Mouse (Mus musculus) limb, embryonic 13.5 days (tissue): Measurements from ENCODE around the gene Sez6. TPM values are rescaled to one million over a fixed set of nuclear protein-coding genes. Genes with fewer than 3 reads are reported as not detected.

Experiments
- ATAC-seq: fragments of 200-750 bp; cut with Nextera tagmentation; 2 replicates; pipeline ENCODE4 v1.8.0; 2017; ENCODE audit warnings: low read depth, moderate number of reproducible peaks, moderate TSS enrichment; ENCODE audit not compliant: low FRiP score
- H3K27ac ChIP-seq: fragments of 300-500 bp; sonication (generic); 2 replicates; pipeline ENCODE4 v1.5.1; 2015; ENCODE audit warnings: inconsistent platforms, mild to moderate bottlenecking, moderate library complexity
- H3K27me3 ChIP-seq: fragments of 300-500 bp; sonication (generic); 2 replicates; pipeline ENCODE4 v1.6.1; 2015; ENCODE audit warnings: mild to moderate bottlenecking, inconsistent platforms
- H3K36me3 ChIP-seq: fragments of 300-500 bp; sonication (generic); 2 replicates; pipeline ENCODE4 v1.6.1; 2015; ENCODE audit warnings: inconsistent platforms, mild to moderate bottlenecking, moderate library complexity
- H3K4me1 ChIP-seq: fragments of 300-500 bp; sonication (generic); 2 replicates; pipeline ENCODE4 v1.6.1; 2015; ENCODE audit warnings: inconsistent platforms
- H3K4me2 ChIP-seq: fragments of 300-500 bp; sonication (generic); replicated peaks from 2 replicates; pipeline ENCODE4 v1.6.1; 2015; ENCODE audit warnings: inconsistent platforms, mild to moderate bottlenecking, moderate library complexity
- H3K4me3 ChIP-seq: fragments of 300-500 bp; sonication (generic); 2 replicates; pipeline ENCODE4 v1.5.1; 2015; ENCODE audit warnings: moderate library complexity, mild to moderate bottlenecking, inconsistent platforms
- H3K9ac ChIP-seq: fragments of 300-500 bp; sonication (generic); 2 replicates; pipeline ENCODE4 v1.6.1; 2015; ENCODE audit warnings: mild to moderate bottlenecking, inconsistent platforms
- H3K9me3 ChIP-seq: fragments of 300-500 bp; sonication (generic); 2 replicates; pipeline ENCODE4 v1.6.1; 2016; ENCODE audit warnings: inconsistent platforms
- WGBS: fragments of 180-500 bp; shearing (Covaris S2); methylation state at CpG from one replicate; pipeline ENCODE4 v1.1.7; 2015; 5-methylcytosine and 5-hydroxymethylcytosine counted together
- polyA plus RNA-seq: library from polyadenylated mRNA; unstranded; fragments of >200 nt; fragmentation: Nextera tagmentation; extraction: Ambion mirVana; gene quantifications from 2 replicates; pipeline ENCODE4 v1.2.1, GENCODE M21; 2015

Sez6 gene
- polyA plus RNA-seq, 1 experiment from 2014 or later, result 0.18 TPM

DNA sequence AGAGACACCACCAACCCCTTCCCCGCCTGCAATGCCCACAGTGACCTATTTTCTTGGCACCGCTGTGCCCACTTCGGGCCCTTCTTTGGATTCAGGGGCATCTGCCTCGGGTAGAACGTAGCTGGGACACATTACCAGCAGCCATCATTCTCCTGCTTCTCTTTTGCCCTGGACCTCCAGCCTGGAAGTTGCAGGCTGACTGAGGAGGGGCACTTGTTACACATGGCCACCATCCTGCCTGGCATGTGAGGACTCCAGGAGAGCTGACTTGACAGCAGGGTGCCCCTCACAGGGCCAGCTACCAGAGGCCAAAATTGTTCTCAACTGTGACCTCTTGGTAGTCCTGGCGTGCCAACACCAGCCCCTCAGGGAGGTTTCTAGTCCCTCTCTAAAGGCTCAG, 47.6 kb downstream of the Sez6 start:
- H3K4me3 ChIP-seq, result no peak overlapping the region
- H3K27me3 ChIP-seq, result peaks cover 57% of the 10 kb centered on the region
- no peak overlapping the region for H3K4me2 ChIP-seq
- WGBS, result 84% methylated on average over 6 of the region's 6 CpGs
- peaks cover 3% of the 10 kb centered on the region; the same call in 1 of the 2 replicates for H3K4me1 ChIP-seq
- no peak for ATAC-seq
- no peaks in the 10 kb centered on the region for H3K9me3 ChIP-seq
- no peak overlapping the region for H3K9ac ChIP-seq
- H3K36me3 ChIP-seq, result no peaks in the 10 kb centered on the region
- H3K27ac ChIP-seq, result no peak overlapping the region

DNA sequence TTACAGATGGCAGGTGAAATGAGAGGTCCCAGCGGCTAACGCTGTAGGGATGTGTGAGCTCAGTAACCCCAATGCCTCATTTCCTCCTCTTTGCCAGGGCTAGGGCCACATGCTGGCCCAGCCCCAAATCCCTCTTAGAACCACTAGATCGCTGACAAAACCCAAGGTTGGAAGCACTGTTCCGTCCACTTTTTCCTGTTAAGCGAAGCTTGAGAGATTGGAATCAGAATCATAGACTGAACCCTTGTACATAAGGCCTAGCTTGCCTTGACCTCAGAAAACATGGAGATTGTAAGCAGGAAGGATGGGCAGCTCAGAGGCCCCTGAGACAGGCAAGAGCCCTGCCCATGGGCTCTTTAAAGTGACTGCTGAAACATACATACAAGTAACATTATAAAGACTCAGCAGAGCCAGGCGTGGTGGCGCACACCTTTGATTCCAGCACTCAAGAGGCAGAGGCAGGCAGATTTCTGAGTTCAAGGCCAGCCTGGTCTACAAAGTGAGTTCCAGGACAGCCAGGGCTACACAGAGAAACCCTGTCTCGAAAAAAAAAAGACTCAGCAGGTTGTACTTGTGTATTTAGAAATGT, 48.7 kb downstream of the Sez6 start:
- Histone ChIP-seq H3K36me3 (no peaks in the 10 kb centered on the region), H3K4me2 (no peak overlapping the region), H3K9ac (no peak overlapping the region), H3K9me3 (no peaks in the 10 kb centered on the region), H3K4me1 (peaks cover 3% of the 10 kb centered on the region; the same call in 1 of the 2 replicates), H3K4me3 (no peak overlapping the region), H3K27me3 (peaks cover 45% of the 10 kb centered on the region), H3K27ac (no peak overlapping the region)
- 80% methylated on average over 8 of the region's 8 CpGs for WGBS
- ATAC-seq, result no peak

DNA sequence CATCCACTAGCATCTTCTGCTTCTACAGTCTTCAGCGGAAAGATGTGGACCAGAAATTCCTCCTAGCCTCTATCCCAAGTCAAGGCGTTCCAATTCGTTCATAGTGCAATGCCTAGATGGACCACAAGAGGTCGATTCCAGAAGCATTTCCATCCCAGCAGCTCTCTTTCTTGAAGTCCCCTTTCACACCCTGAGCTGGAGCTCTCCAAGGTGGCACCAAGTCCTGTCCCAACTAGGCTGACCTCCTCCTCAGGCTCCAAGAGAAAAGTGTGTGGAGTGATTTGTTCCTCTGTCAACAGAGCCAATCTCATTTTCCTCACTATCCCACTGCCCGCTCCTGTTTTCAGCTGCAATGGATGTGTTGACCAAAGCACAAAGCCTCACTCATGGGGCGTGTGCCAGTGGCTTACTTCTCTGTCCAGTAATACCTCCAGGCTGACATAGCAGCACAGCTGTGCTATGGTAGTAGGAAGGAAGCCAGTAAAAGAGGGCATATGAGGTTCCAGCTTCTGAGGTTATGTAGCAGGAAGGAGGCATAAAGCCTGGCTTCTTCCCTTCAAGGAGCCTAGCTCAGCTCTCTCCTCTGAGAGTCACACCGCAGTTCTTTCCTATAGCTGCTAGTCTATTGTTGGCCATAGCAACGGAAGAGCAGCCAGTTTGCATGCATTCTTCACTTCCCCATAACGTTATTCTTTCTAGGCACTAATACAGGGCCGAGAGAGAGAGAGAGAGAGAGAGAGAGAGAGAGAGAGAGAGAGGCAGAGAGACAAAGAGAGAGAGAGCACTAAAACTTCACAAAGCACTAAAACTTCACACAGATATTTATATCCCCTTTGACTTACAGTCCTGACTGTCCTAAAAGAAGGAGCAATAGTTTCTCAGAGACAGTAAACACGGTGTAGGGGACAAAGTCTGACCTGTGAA, 49.9 kb downstream of the Sez6 start:
- Histone ChIP-seq H3K9me3 (no peaks in the 10 kb centered on the region), H3K27me3 (peaks cover 33% of the 10 kb centered on the region), H3K4me3 (no peak overlapping the region), H3K36me3 (no peaks in the 10 kb centered on the region), H3K27ac (no peak overlapping the region), H3K4me1 (peaks cover 11% of the 10 kb centered on the region), H3K9ac (no peak overlapping the region), H3K4me2 (peak overlapping the region; percentile 89; the same call in 1 of the 2 replicates)
- WGBS, result 32% methylated on average over 11 of the region's 11 CpGs
- no peak for ATAC-seq

DNA sequence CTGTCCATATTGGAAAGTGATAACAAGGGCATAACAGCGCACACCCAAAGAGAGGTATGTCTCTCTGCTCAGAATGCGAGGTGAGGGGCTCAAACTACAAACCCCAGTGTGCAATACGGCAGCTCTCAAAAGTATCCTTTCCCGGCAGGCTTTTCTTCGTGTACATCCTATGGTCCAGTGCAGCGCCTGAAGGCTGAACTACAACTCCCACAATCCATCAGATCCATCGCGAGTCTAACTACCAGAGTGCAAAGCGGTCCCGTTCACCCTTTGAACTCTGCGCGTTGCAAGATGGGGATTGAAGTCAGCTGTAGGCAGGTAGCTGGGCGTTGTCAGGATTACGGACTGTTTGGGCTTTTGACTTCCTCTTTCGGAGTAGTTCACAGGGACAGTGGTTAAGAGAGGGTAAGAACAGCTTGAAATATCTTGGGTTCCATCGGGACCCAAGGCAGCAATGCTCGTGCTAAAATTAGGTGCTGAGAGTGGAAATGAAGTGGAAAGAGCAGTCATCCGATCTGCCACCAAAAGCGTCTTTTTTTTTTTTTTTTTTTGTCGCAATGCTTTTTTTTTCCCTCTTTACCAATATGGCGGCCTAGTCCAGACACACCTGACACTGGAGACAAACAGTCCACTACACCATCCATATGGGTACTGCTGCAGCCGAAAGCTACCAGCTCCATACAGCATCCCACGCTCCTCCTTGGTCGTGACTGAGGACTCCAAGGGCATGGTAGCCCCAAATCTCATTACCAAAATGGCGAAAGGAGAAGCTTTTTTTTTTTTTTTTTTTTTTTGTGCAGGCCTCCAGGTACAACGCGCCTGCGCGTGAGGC, 51.2 kb downstream of the Sez6 start:
- H3K9ac ChIP-seq, result peak overlapping the region; percentile 48
- H3K4me1 ChIP-seq, result peaks cover 16% of the 10 kb centered on the region
- H3K27me3 ChIP-seq, result peaks cover 20% of the 10 kb centered on the region
- peak overlapping the region; percentile 89 for H3K4me2 ChIP-seq
- ATAC-seq, result peak; percentile 91
- no peaks in the 10 kb centered on the region for H3K9me3 ChIP-seq
- H3K36me3 ChIP-seq, result peaks cover 6% of the 10 kb centered on the region
- peak overlapping the region; percentile 100 for H3K4me3 ChIP-seq
- H3K27ac ChIP-seq, result peak overlapping the region; percentile 93
- WGBS, result under 1% methylated on average over 29 of the region's 29 CpGs

DNA sequence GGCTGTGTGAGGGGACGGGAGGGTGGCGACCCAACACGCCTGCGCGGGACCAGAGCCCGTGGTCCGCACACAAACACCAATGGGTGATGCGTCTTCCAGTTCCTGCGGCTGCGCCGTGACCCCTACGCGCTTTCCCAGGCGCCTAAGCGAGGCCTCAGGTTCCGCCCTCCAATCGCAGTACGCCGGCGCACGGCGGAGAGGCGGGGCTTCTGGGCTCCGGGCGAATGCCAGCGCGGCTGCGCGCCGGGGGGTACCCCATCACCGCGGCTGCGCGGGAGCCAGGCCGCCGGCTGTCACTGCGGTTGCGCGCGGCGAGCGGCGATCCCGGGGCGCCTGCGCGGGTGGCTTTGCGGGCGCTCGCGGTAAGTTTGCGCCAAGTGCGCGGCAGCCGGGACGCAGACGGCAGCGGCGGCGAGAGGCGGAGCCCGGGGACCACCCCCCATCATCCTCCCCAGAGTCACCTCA, 51.9 kb downstream of the Sez6 start, which contains the start of gene Phf12:
Gene Phf12, plus strand, starts transcription at position 314 of the 465 bp plus-strand sequence.
- H3K4me3 ChIP-seq, result peak within 1 kb of the TSS; percentile 100
- WGBS, result under 1% methylated on average over 62 of the region's 62 CpGs
- H3K4me2 ChIP-seq, result peak within 1 kb of the TSS; percentile 89
- peaks cover 13% of the 10 kb centered on the region for H3K36me3 ChIP-seq
- ATAC-seq, result peak; percentile 89
- H3K4me1 ChIP-seq, result peaks cover 16% of the 10 kb centered on the region
- H3K27ac ChIP-seq, result peak within 1 kb of the TSS; percentile 94
- H3K9ac ChIP-seq, result peak within 1 kb of the TSS; percentile 98
- H3K27me3 ChIP-seq, result peaks cover 13% of the 10 kb centered on the region
- no peaks in the 10 kb centered on the region for H3K9me3 ChIP-seq

DNA sequence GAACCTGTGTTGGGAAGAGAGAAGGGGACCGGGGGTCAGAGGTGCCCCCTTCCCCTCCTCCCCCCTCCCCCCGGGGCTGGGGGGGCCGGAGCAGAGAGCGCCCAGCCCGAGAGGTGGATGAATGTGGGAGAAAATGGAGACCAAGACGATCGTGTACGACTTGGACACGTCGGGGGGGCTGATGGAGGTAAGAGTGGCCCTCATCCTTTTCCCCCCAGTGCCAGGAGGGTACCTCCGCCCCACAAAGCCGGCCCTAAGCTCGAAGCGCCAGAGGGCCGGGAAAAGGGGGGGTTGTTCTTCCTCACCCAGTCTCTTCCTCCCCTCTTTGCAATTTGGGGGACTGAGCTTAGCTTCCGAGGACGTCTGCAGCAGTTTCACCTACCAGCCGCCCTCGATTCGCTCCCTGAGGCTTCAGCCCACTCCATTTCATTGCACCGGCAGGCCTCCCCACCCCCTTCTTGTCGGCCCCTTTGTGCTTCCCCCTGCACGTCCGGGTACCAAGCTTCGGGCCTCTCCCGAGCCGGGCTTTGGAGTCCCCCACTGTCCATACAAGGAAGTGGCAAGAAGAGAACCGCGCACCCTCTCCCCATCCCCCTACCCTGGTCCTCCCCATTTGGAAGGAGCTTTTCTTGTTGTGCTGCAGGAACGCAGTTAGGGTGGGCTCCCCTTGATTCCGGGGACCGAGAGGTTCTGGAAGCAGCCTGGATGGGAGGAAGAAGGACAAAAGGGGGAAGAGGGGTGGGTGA, 52.8 kb downstream of the Sez6 start:
- Histone ChIP-seq H3K27me3 (peaks cover 4% of the 10 kb centered on the region; the same call in 1 of the 2 replicates), H3K4me3 (peak overlapping the region; percentile 100), H3K4me1 (peaks cover 16% of the 10 kb centered on the region), H3K36me3 (peaks cover 21% of the 10 kb centered on the region), H3K9me3 (no peaks in the 10 kb centered on the region), H3K27ac (peak overlapping the region; percentile 94), H3K9ac (peak overlapping the region; percentile 98), H3K4me2 (peak overlapping the region; percentile 89)
- 0% methylated on average over 30 of the region's 32 CpGs for WGBS
- no peak for ATAC-seq

DNA sequence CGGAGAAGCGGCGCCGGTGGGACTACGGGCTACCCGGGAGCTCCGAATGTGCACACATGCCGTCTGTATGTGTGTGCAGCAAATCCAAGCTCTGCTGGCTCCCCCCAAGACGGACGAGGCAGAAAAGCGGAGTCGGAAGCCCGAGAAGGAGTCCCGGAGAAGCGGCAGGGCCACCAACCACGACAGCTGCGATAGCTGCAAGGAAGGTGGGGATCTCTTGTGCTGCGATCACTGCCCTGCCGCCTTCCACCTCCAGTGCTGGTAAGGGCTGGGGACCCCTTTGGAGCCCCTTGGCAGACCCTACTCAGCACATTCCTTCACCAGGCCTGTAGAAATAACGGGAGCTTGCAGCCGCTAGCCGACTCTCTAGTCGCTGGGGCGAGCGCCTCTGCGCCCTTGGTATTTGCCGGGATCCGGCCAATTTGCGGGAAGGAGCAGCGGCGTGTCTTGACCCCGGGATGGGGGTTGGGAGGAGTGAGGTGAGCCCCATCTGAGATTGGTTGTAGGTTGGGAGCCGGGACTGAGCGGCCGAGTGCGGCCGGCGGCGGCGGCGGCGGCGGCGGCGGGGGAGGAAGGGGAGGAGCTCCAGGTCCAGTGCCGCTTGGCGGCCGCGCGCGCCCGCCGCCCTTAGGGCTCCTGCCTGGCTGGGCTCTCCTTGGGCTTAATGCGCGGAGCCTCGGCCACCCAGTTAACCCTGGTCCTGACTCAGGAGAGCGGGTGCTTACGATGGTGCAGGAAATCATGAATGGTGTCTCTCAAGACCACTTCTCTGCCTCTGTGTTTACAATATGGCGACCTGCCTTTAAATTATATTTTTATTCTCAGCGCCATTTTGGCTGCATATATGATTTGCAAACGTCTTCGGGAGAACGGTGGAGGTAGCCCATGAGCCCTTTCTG, 53.6 kb downstream of the Sez6 start:
- ATAC-seq, result no peak

DNA sequence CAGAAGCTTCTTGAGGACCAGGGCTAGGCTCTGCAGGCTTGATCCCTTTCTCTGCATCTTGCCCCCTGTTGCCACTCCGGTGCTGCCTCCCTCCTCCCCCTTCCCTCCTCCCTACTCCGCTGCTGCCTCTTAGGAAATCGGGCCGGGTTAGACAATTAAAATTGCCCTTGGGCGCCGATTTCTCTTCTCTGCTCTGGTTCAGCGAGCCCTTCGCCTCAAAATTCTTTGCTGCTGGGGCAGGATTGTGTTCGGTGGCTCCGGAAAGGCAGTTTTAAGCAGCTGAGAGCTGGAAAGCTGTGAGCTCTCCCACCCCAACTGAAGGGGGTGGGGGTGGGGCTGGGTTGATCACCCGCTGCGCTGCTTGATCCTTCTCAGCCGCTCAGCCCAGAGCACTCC, 54.2 kb downstream of the Sez6 start:
- H3K27ac ChIP-seq, result peak overlapping the region; percentile 94

More for the DNA sequence above, 53.6 kb downstream of the Sez6 start:
- WGBS, result under 1% methylated on average over 63 of the region's 63 CpGs
- Histone ChIP-seq H3K9me3 (no peaks in the 10 kb centered on the region), H3K36me3 (peaks cover 29% of the 10 kb centered on the region), H3K27ac (peak overlapping the region; percentile 94), H3K4me3 (peak overlapping the region; percentile 100), H3K4me1 (peaks cover 16% of the 10 kb centered on the region), H3K27me3 (peaks cover 2% of the 10 kb centered on the region; the same call in 1 of the 2 replicates), H3K4me2 (peak overlapping the region; percentile 89), H3K9ac (peak overlapping the region; percentile 98)

DNA sequence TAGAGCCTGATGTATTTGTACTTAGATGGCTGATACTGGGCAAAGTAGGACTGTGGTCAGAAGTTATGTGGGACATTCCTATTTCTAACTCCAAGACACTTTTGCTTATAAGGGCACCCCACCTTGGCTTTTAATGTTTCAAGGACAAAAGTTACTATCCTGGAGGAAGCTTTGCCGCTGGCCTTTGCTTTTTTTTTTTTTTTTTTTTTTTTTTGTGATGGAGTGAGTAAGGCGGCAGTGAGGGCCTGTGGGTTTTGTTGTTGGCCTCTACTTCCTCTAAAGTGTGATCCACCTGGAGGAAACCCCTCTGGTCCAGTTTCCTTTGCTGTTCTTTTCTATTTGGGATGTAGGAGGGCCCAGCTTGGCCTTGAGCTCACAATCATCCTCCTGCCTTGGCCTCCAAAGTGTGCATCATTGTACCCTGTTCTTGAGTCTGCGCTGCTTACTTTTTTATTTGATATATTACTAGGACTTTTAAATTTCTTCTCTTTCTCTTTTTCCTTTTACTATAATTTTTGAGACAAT, 55.0 kb downstream of the Sez6 start:
- peak overlapping the region; percentile 94; the same call in 1 of the 2 replicates for H3K27ac ChIP-seq
- no peaks in the 10 kb centered on the region for H3K27me3 ChIP-seq
- peak overlapping the region; percentile 89 for H3K4me2 ChIP-seq
- ATAC-seq, result no peak
- H3K9ac ChIP-seq, result peak overlapping the region; percentile 98
- WGBS, result 87% methylated on average over 3 of the region's 3 CpGs
- peaks cover 16% of the 10 kb centered on the region for H3K4me1 ChIP-seq
- H3K4me3 ChIP-seq, result peak overlapping the region; percentile 100
- H3K36me3 ChIP-seq, result peaks cover 37% of the 10 kb centered on the region
- H3K9me3 ChIP-seq, result no peaks in the 10 kb centered on the region

More for the DNA sequence above, 54.2 kb downstream of the Sez6 start:
- H3K4me3 ChIP-seq, result peak overlapping the region; percentile 100
- peak overlapping the region; percentile 89 for H3K4me2 ChIP-seq
- H3K27me3 ChIP-seq, result no peaks in the 10 kb centered on the region
- H3K36me3 ChIP-seq, result peaks cover 34% of the 10 kb centered on the region
- WGBS, result 0% methylated on average over 13 of the region's 13 CpGs
- no peak for ATAC-seq
- no peaks in the 10 kb centered on the region for H3K9me3 ChIP-seq
- peaks cover 16% of the 10 kb centered on the region for H3K4me1 ChIP-seq
- H3K9ac ChIP-seq, result peak overlapping the region; percentile 98

DNA sequence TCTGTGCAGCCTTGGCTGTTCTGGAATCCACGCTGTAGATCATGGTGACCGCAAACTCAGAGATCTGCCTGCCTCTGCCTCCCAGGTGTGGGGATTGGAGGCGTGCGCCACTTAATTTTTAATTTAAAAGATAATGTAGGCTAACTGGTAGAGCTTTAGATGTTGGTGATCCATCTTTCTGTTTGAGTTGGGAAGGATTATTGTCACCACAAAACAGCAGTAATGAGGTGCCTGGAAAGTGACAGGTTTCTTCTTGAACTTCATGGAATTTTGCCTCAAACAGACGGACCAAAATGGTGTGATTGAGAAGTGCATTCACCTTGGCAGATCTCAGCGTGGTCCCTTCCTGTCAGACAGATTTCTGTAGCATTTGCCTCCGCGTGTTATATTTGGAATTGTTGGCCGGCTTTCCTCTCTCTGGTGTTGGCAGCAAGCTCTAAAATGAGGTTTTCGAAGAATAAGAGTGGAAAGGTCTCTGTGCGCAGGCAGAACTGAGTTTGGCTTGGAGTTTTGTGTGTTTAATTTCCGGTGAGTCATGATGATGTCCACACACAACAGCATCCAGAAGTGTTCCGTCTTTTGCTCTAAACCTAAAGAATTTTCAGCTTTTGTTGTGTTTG, 58.6 kb downstream of the Sez6 start:
- WGBS, result 91% methylated on average over 13 of the region's 13 CpGs
- H3K36me3 ChIP-seq, result peaks cover 50% of the 10 kb centered on the region
- peaks cover 13% of the 10 kb centered on the region for H3K4me1 ChIP-seq
- no peaks in the 10 kb centered on the region for H3K27me3 ChIP-seq
- H3K4me3 ChIP-seq, result no peak overlapping the region
- ATAC-seq, result no peak
- no peak overlapping the region for H3K4me2 ChIP-seq
- no peak overlapping the region for H3K27ac ChIP-seq
- no peaks in the 10 kb centered on the region for H3K9me3 ChIP-seq
- H3K9ac ChIP-seq, result no peak overlapping the region
